Mouse (Mus musculus): ENCODE measurements around the gene Rab5c.

GRCm38 (mm10) chr11:100752294-100752693 is 14.3 kb upstream of the Rab5c start:
- TF ChIP-seq CTCF (IDR thresholded peaks at IDR 0.05; ENCODE audit: low read depth) (no peak), EP300 (IDR thresholded peaks at IDR 0.05; ENCODE audit: low read depth) (no peak)
